Mouse (Mus musculus) heart, embryonic 14.5 days (tissue): ENCODE results near the gene Fam166b. TPM values are rescaled to one million over a fixed set of nuclear protein-coding genes. Genes with fewer than 3 reads are reported as not detected.

Experiments
- ATAC-seq: fragments of 200-750 bp; cut with Nextera tagmentation; 2 replicates; pipeline ENCODE4 v1.8.0; 2017; ENCODE audit warnings: low read depth, moderate TSS enrichment; ENCODE audit not compliant: insufficient number of reproducible peaks, insufficient read depth, low FRiP score
- H3K27ac ChIP-seq, 2 experiments: fragments of 200-500 bp in 1 of 2; fragments of 300-500 bp in 1 of 2; sonication (generic) in 1 of 2; replicated peaks in 1 of 2; 2 replicates each; pipeline ENCODE4 v1.5.1; 2012 to 2014; ENCODE audit warnings: low read depth in 2 of 2, low read length in 2 of 2, control low read depth in 1 of 2, mild to moderate bottlenecking in 1 of 2, mixed read lengths in 1 of 2; ENCODE audit not compliant: control insufficient read depth in 1 of 2, insufficient read depth in 1 of 2
- H3K27me3 ChIP-seq: fragments of 300-500 bp; sonication (generic); 2 replicates; pipeline ENCODE4 v1.6.1; 2014; ENCODE audit warnings: mild to moderate bottlenecking, low read length, control low read depth; ENCODE audit not compliant: control insufficient read depth, insufficient read depth
- H3K36me3 ChIP-seq: fragments of 300-500 bp; sonication (generic); 2 replicates; pipeline ENCODE4 v1.6.1; 2014; ENCODE audit warnings: mild to moderate bottlenecking, control low read depth, low read length, mixed read lengths; ENCODE audit not compliant: control insufficient read depth, insufficient read depth
- H3K4me1 ChIP-seq, 2 experiments: fragments of 200-500 bp in 1 of 2; fragments of 300-500 bp in 1 of 2; sonication (generic) in 1 of 2; 2 replicates each; pipeline ENCODE4 v1.6.1; 2012 to 2014; ENCODE audit warnings: low read length in 2 of 2, control low read depth in 1 of 2, mixed read lengths in 1 of 2; ENCODE audit not compliant: control insufficient read depth in 2 of 2, insufficient read depth in 2 of 2
- H3K4me2 ChIP-seq: fragments of 300-500 bp; sonication (generic); 2 replicates; pipeline ENCODE4 v1.6.1; 2014; ENCODE audit warnings: mild to moderate bottlenecking, low read length
- H3K4me3 ChIP-seq, 2 experiments: fragments of 200-500 bp in 1 of 2; fragments of 300-500 bp in 1 of 2; sonication (generic) in 1 of 2; 2 replicates each; pipeline ENCODE4 v1.5.1; 2012 to 2014; ENCODE audit warnings: low read length in 2 of 2, mild to moderate bottlenecking in 2 of 2, control low read depth in 1 of 2, low read depth in 1 of 2, moderate library complexity in 1 of 2; ENCODE audit not compliant: control insufficient read depth in 1 of 2, insufficient read depth in 1 of 2
- H3K9ac ChIP-seq: fragments of 300-500 bp; sonication (generic); 2 replicates; pipeline ENCODE4 v1.6.1; 2014; ENCODE audit warnings: mild to moderate bottlenecking, low read length
- H3K9me3 ChIP-seq: fragments of 300-500 bp; sonication (generic); 2 replicates; pipeline ENCODE4 v1.6.1; 2016; ENCODE audit warnings: low read length, control low read depth; ENCODE audit not compliant: control insufficient read depth
- WGBS: fragments of 180-500 bp; shearing (Covaris S2); extraction: QIAGEN DNeasy Blood & Tissue Kit; methylation state at CpG from one replicate; pipeline ENCODE4 v1.1.7; 2014; 5-methylcytosine and 5-hydroxymethylcytosine counted together
- polyA plus RNA-seq: library from polyadenylated mRNA; unstranded; fragments of >200 nt; fragmentation: Nextera tagmentation; extraction: Ambion mirVana; gene quantifications from 2 replicates; pipeline ENCODE4 v1.2.1, GENCODE M21; 2014

Gene Fam166b
- polyA plus RNA-seq, 1 experiment from 2014 or later: not detected

- Histone ChIP-seq H3K9me3 (no peaks in the 10 kb centered on the region), H3K4me3 (no peak overlapping the region), H3K4me1 (peaks cover 2 to 8% of the 10 kb centered on the region in 2 experiments; a peak in 3 of 4 replicates), H3K36me3 (peaks cover 1% of the 10 kb centered on the region; the same call in 1 of the 2 replicates), H3K27me3 (peaks cover 2% of the 10 kb centered on the region), H3K9ac (no peak overlapping the region), H3K4me2 (no peak overlapping the region), H3K27ac (peak overlapping the region; percentile 59 to 76; a peak in 3 of 4 replicates)
- no peak for ATAC-seq
- 5% methylated on average over 4 of the region's 4 CpGs for WGBS
Measured at GRCm38 (mm10) chr4:43431690-43432089, 2.8 kb upstream of the Fam166b start.

- WGBS: 37% methylated on average over 16 of the region's 16 CpGs
- peaks cover 9% of the 10 kb centered on the region for H3K27me3 ChIP-seq
- H3K27ac ChIP-seq: no peak overlapping the region
Measured at GRCm38 (mm10) chr4:43428180-43428861, 613 bp downstream of the Fam166b start.

DNA sequence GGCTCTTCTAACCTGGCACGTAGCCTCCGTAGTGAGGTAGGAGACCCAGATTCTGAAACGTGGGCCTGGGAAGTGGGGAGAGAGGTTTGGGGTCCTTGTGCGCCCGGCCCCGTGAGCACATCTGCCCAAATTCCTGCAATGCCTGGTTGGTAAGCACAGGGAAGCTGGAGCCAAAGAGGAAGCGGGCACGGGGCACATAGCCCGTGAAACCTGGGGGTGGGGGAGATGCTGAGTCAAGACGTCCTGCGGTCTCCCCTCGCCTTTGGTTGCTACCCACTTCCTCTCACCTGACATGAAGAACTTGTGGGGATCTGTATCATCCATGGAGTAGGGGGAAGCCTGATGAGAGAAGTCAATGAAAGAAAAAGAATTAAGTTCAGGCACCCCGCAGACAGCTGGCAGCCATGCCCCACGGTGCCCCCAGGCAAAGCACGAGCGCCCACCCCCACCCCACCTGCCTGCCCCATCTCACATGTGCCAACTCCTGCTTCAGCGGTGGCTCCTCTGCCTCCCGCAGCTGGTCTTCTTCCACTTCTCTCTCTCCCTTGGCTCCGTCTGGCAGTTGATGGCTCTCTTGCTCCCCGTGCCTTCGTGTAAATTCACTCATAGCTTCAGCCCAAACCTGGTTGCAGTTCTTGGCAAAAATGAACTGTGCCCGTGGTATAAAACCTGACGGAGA is 1.3 kb downstream of the Fam166b start:
- WGBS: 35% methylated on average over 23 of the region's 23 CpGs
- no peak for ATAC-seq
- H3K9me3 ChIP-seq: no peaks in the 10 kb centered on the region
- H3K27ac ChIP-seq: no peak overlapping the region
- H3K4me3 ChIP-seq: no peak overlapping the region
- H3K4me1 ChIP-seq: peaks cover 2 to 8% of the 10 kb centered on the region in 2 experiments; a peak in 3 of 4 replicates
- H3K4me2 ChIP-seq: no peak overlapping the region
- H3K9ac ChIP-seq: no peak overlapping the region
- peaks cover 9% of the 10 kb centered on the region for H3K27me3 ChIP-seq
- peaks cover 41% of the 10 kb centered on the region for H3K36me3 ChIP-seq

More at GRCm38 (mm10) chr4:43428180-43428861, 613 bp downstream of the Fam166b start:
- Histone ChIP-seq H3K36me3 (peaks cover 34% of the 10 kb centered on the region), H3K4me2 (peak overlapping the region; percentile 31), H3K9ac (peak overlapping the region; percentile 47; the same call in 1 of the 2 replicates), H3K9me3 (no peaks in the 10 kb centered on the region), H3K4me3 (no peak overlapping the region), H3K4me1 (peaks cover 2 to 8% of the 10 kb centered on the region in 2 experiments; a peak in 3 of 4 replicates)
- no peak for ATAC-seq

GRCm38 (mm10) chr4:43426487-43426886 is 2.4 kb downstream of the Fam166b start:
- Histone ChIP-seq H3K4me1 (peaks cover 2 to 6% of the 10 kb centered on the region in 2 experiments; a peak in 2 of 4 replicates), H3K27ac (no peak overlapping the region), H3K9me3 (no peaks in the 10 kb centered on the region), H3K4me2 (no peak overlapping the region), H3K9ac (no peak overlapping the region), H3K36me3 (peaks cover 52% of the 10 kb centered on the region), H3K4me3 (no peak overlapping the region), H3K27me3 (peaks cover 9% of the 10 kb centered on the region)
- 70% methylated on average over 10 of the region's 10 CpGs for WGBS
- no peak for ATAC-seq

- peaks cover 9% of the 10 kb centered on the region for H3K27me3 ChIP-seq
- H3K9ac ChIP-seq: no peak overlapping the region
- no peak overlapping the region for H3K4me2 ChIP-seq
- peaks cover 2 to 6% of the 10 kb centered on the region in 2 experiments; a peak in 2 of 4 replicates for H3K4me1 ChIP-seq
- ATAC-seq: no peak
- no peaks in the 10 kb centered on the region for H3K9me3 ChIP-seq
- 43% methylated on average over 31 of the region's 31 CpGs for WGBS
- peaks cover 56% of the 10 kb centered on the region for H3K36me3 ChIP-seq
- H3K27ac ChIP-seq: no peak overlapping the region
- H3K4me3 ChIP-seq: no peak overlapping the region
Measured at GRCm38 (mm10) chr4:43425648-43426380, 3.1 kb downstream of the Fam166b start.

DNA sequence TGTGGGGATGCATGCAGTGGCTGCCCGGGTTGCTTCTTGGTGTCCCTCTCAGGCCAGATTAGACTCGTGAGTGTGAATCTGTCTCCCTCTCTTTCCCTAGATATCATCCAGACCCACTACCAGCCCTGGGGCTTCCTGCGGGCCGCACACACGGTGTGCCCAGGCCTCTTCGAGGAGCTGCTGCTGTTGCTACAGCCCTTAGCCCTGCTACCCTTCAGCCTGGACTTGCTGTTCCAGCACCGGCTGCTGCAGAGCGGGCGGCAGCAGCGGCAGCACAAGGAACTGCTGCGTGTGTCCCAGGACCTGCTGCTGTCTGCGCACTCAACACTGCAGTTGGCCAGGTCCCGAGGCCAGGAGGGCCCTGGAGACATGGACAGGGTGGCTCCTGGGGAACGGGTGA is 3.7 kb downstream of the Fam166b start:
- 40% methylated on average over 14 of the region's 14 CpGs for WGBS
- H3K36me3 ChIP-seq: peaks cover 56% of the 10 kb centered on the region
- H3K9me3 ChIP-seq: no peaks in the 10 kb centered on the region
- H3K27ac ChIP-seq: no peak overlapping the region
- H3K4me3 ChIP-seq: no peak overlapping the region
- no peak for ATAC-seq
- H3K9ac ChIP-seq: no peak overlapping the region
- peaks cover 9% of the 10 kb centered on the region for H3K27me3 ChIP-seq
- H3K4me2 ChIP-seq: no peak overlapping the region
- peaks cover 3 to 6% of the 10 kb centered on the region in 2 experiments; a peak in 3 of 4 replicates for H3K4me1 ChIP-seq

DNA sequence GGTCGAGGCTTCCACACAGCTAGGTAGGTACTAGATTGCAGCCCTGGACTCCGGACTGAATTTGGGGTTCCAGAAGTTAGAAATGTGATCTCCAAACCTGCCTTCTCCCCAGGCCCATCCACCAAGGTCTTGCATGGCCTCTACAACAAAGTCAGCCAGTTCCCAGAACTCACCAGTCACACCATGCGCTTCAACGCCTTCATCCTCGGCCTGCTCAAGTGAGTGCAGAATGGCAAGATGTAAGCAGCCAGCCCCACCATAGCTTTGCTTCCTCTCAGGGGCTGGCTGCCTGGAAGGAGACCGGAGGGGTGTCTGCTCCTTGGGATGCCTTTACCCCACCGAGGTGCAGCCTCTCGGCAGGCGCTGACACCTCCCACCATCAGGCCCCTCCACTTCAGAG is 4.9 kb downstream of the Fam166b start:
- 78% methylated on average over 9 of the region's 9 CpGs for WGBS
- H3K9me3 ChIP-seq: no peaks in the 10 kb centered on the region
- no peak overlapping the region for H3K4me2 ChIP-seq
- peaks cover 57% of the 10 kb centered on the region for H3K36me3 ChIP-seq
- H3K4me3 ChIP-seq: no peak overlapping the region
- peaks cover 6 to 10% of the 10 kb centered on the region in 2 experiments; a peak in 3 of 4 replicates for H3K4me1 ChIP-seq
- peaks cover 9% of the 10 kb centered on the region for H3K27me3 ChIP-seq
- no peak overlapping the region for H3K27ac ChIP-seq
- no peak for ATAC-seq
- H3K9ac ChIP-seq: no peak overlapping the region
